Mouse (Mus musculus) right cerebral cortex, postnatal 10 days (tissue): ENCODE data around the gene Tpst2.

Experiments used
- DNase-seq, 2 experiments: peaks; one replicate each; pipeline ENCODE4 v3.0.0; 2021; ENCODE audit warnings: low spot score in 2 of 2

The Tpst2 gene

GRCm38 (mm10) chr5:112335473-112335872, 59.0 kb downstream of the Tpst2 start:
- peak in 1 of 2 experiments; percentile 61 for DNase-seq

- no peak for DNase-seq
Observed at GRCm38 (mm10) chr5:112337004-112337403, 60.5 kb downstream of the Tpst2 start.

- peak in 1 of 2 experiments; percentile 38 for DNase-seq
Observed at GRCm38 (mm10) chr5:112339215-112339614, 62.7 kb downstream of the Tpst2 start.

- DNase-seq: peak; percentile 92 to 94
Observed at GRCm38 (mm10) chr5:112342463-112343204, 66.1 kb downstream of the Tpst2 start, which contains the start of the genes Srrd and Hps4. Gene Srrd, minus strand, starts transcription at chr5:112343040. Gene Hps4, plus strand, starts transcription at chr5:112343083.

- no peak for DNase-seq
Observed at GRCm38 (mm10) chr5:112343205-112343595, 66.7 kb downstream of the Tpst2 start.

GRCm38 (mm10) chr5:112344092-112344960, 67.8 kb downstream of the Tpst2 start:
- peak in 1 of 2 experiments; percentile 74 for DNase-seq

- DNase-seq: no peak
Observed at GRCm38 (mm10) chr5:112346211-112346965, 69.9 kb downstream of the Tpst2 start.

GRCm38 (mm10) chr5:112349169-112349568, 72.7 kb downstream of the Tpst2 start:
- DNase-seq: no peak

GRCm38 (mm10) chr5:112355493-112355892, 79.0 kb downstream of the Tpst2 start:
- no peak for DNase-seq

GRCm38 (mm10) chr5:112355910-112356309, 79.4 kb downstream of the Tpst2 start, which contains the start of gene Gm6583:
Gene Gm6583, minus strand, starts transcription at chr5:112356033.
- no peak for DNase-seq

- no peak for DNase-seq
Observed at GRCm38 (mm10) chr5:112356322-112356721, 79.8 kb downstream of the Tpst2 start.

GRCm38 (mm10) chr5:112359520-112359919, 83.0 kb downstream of the Tpst2 start:
- no peak for DNase-seq

- no peak for DNase-seq
Observed at GRCm38 (mm10) chr5:112360077-112360476, 83.6 kb downstream of the Tpst2 start.

GRCm38 (mm10) chr5:112364184-112364797, 87.8 kb downstream of the Tpst2 start:
- no peak for DNase-seq
